Mouse (Mus musculus) embryonic facial prominence, embryonic 10.5 days (tissue): ENCODE measurements around the gene Isl1. TPM values are rescaled to one million over a fixed set of nuclear protein-coding genes. Genes with fewer than 3 reads are reported as not detected.

Source experiments
- DNase-seq: peaks from one replicate; pipeline ENCODE4 v3.0.0-alpha.2; 2017; ENCODE audit warnings: low spot score
- H3K27ac ChIP-seq: fragments of 300-500 bp; sonication (generic); replicated peaks from 2 replicates; pipeline ENCODE4 v1.5.1; 2016; ENCODE audit warnings: mild to moderate bottlenecking
- H3K27me3 ChIP-seq: fragments of 300-500 bp; sonication (generic); replicated peaks from 2 replicates; pipeline ENCODE4 v1.6.1; 2016; ENCODE audit warnings: low read depth, mild to moderate bottlenecking; ENCODE audit not compliant: poor library complexity, severe bottlenecking
- H3K36me3 ChIP-seq: fragments of 300-500 bp; sonication (generic); replicated peaks from 2 replicates; pipeline ENCODE4 v1.6.1; 2016; ENCODE audit warnings: mild to moderate bottlenecking, moderate library complexity
- H3K4me1 ChIP-seq: fragments of 300-500 bp; sonication (generic); 2 replicates; pipeline ENCODE4 v1.6.1; 2016
- H3K4me3 ChIP-seq: fragments of 300-500 bp; sonication (generic); 2 replicates; pipeline ENCODE4 v1.5.1; 2016; ENCODE audit warnings: mild to moderate bottlenecking, moderate library complexity
- H3K9me3 ChIP-seq: fragments of 300-500 bp; sonication (generic); 2 replicates; pipeline ENCODE4 v1.6.1; 2016; ENCODE audit warnings: mild to moderate bottlenecking
- WGBS: fragments of 180-500 bp; shearing (Covaris S2); methylation state at CpG from one replicate; pipeline ENCODE4 v1.1.7; 2016; 5-methylcytosine and 5-hydroxymethylcytosine counted together
- polyA plus RNA-seq: library from polyadenylated mRNA; unstranded; fragments of >200 nt; fragmentation: Nextera tagmentation; extraction: Ambion mirVana; gene quantifications from 2 replicates; pipeline ENCODE4 v1.2.1, GENCODE M21; 2016

Isl1 gene
- polyA plus RNA-seq, 1 experiment from 2014 or later = 58.7 TPM

GRCm38 (mm10) chr13:116289655-116290054, 19.8 kb downstream of the Isl1 start:
- peaks cover 11% of the 10 kb centered on the region for H3K4me1 ChIP-seq
- H3K27ac ChIP-seq = no peak overlapping the region
- peaks cover 47% of the 10 kb centered on the region for H3K27me3 ChIP-seq
- WGBS = 92% methylated on average over 1 of the region's 1 CpGs
- DNase-seq = no peak
- H3K36me3 ChIP-seq = no peaks in the 10 kb centered on the region
- no peak overlapping the region for H3K4me3 ChIP-seq
- no peaks in the 10 kb centered on the region for H3K9me3 ChIP-seq

- H3K4me1 ChIP-seq = peaks cover 5% of the 10 kb centered on the region; the same call in 1 of the 2 replicates
- DNase-seq = no peak
- H3K9me3 ChIP-seq = no peaks in the 10 kb centered on the region
- no peaks in the 10 kb centered on the region for H3K27me3 ChIP-seq
- no peak overlapping the region for H3K27ac ChIP-seq
- WGBS = 66% methylated on average over 9 of the region's 9 CpGs
- H3K36me3 ChIP-seq = no peaks in the 10 kb centered on the region
- H3K4me3 ChIP-seq = no peak overlapping the region
Observed at GRCm38 (mm10) chr13:116279207-116279772, 30.2 kb downstream of the Isl1 start.
